Mouse (Mus musculus) CH12.LX (cell line): ENCODE data around the gene Ugcg.

Experiments used
- CTCF ChIP-seq, 2 experiments: IDR thresholded peaks in 1 of 2; conservative IDR thresholded peaks in 1 of 2; 2 replicates each; pipeline ENCODE4 v1.5.1; 2011 to 2012; ENCODE audit warnings: low read depth in 2 of 2, low read length in 2 of 2, improper control_type of control experiment in 1 of 2, inconsistent platforms in 1 of 2, mild to moderate bottlenecking in 1 of 2, moderate library complexity in 1 of 2
- POLR2A ChIP-seq: IDR thresholded peaks from 2 replicates; pipeline ENCODE4 v1.6.1; 2011; ENCODE audit warnings: low read depth, mild to moderate bottlenecking, improper control_type of control experiment, low read length
- TCF12 ChIP-seq: IDR thresholded peaks from 2 replicates; pipeline ENCODE4 v1.6.1; 2014; ENCODE audit warnings: low read depth, mild to moderate bottlenecking, inconsistent platforms, low read length, improper control_type of control experiment
- USF1 ChIP-seq: IDR thresholded peaks from 2 replicates; pipeline ENCODE4 v1.6.1; 2014; ENCODE audit warnings: low read depth, mild to moderate bottlenecking, inconsistent platforms, low read length, improper control_type of control experiment

GRCm38 (mm10) chr4:59253055-59253434, 64.0 kb downstream of the Ugcg start:
- no peak for TF ChIP-seq POLR2A
- no peak for TF ChIP-seq TCF12
- TF ChIP-seq USF1, result no peak
- no peak for TF ChIP-seq CTCF (conservative IDR thresholded peaks at IDR 0.05 in 1 of 2, IDR thresholded peaks at IDR 0.05 in 1 of 2; ENCODE audit: low read depth in 2 of 2, low read length in 2 of 2)
